Mouse (Mus musculus) MEL (cell line): ENCODE results near the gene Rad51d.

Experiments used
- CTCF ChIP-seq, 3 experiments: IDR thresholded peaks in 2 of 3; conservative IDR thresholded peaks in 1 of 3; 2 replicates each; pipeline ENCODE4 v1.5.1; 2011 to 2012; ENCODE audit warnings: low read length in 3 of 3, low read depth in 2 of 3, mild to moderate bottlenecking in 2 of 3, improper control_type of control experiment in 1 of 3, inconsistent platforms in 1 of 3, mixed read lengths in 1 of 3, moderate library complexity in 1 of 3; ENCODE audit not compliant: control insufficient read depth in 1 of 3, insufficient read depth in 1 of 3, poor library complexity in 1 of 3, severe bottlenecking in 1 of 3
- MAFK ChIP-seq: IDR thresholded peaks from 2 replicates; pipeline ENCODE4 v1.6.1; 2011; ENCODE audit warnings: low read depth, mild to moderate bottlenecking, low read length, improper control_type of control experiment, borderline replicate concordance
- POLR2A ChIP-seq, 2 experiments: IDR thresholded peaks; 2 replicates each; pipeline ENCODE4 v1.6.1; 2011 to 2012; ENCODE audit warnings: low read length in 2 of 2, mild to moderate bottlenecking in 2 of 2, control low read depth in 1 of 2, improper control_type of control experiment in 1 of 2, low read depth in 1 of 2, moderate library complexity in 1 of 2; ENCODE audit not compliant: control insufficient read depth in 1 of 2, insufficient read depth in 1 of 2, poor library complexity in 1 of 2
- TCF12 ChIP-seq: IDR thresholded peaks from 2 replicates; pipeline ENCODE4 v1.6.1; 2014; ENCODE audit warnings: low read depth, mild to moderate bottlenecking, inconsistent platforms, low read length, improper control_type of control experiment, moderate library complexity
- USF1 ChIP-seq: IDR thresholded peaks from 2 replicates; pipeline ENCODE4 v1.6.1; 2014; ENCODE audit warnings: low read depth, mild to moderate bottlenecking, inconsistent platforms, low read length, improper control_type of control experiment, moderate library complexity
- ZC3H11A ChIP-seq: IDR thresholded peaks from 2 replicates; pipeline ENCODE4 v1.6.1; 2012; ENCODE audit warnings: low read depth, mild to moderate bottlenecking, inconsistent platforms, low read length, improper control_type of control experiment

GRCm38 (mm10) chr11:82914711-82915352, 24.4 kb upstream of the Rad51d start:
- TF ChIP-seq POLR2A (IDR thresholded peaks at IDR 0.05; ENCODE audit: control insufficient read depth in 1 of 2, insufficient read depth in 1 of 2, low read depth in 1 of 2, low read length in 2 of 2, poor library complexity in 1 of 2) (no peak), ZC3H11A (peak; percentile 99), MAFK (no peak), TCF12 (no peak), CTCF (IDR thresholded peaks at IDR 0.05 in 2 of 3, conservative IDR thresholded peaks at IDR 0.05 in 1 of 3; ENCODE audit: control insufficient read depth in 1 of 3, insufficient read depth in 1 of 3, low read depth in 2 of 3, low read length in 3 of 3, poor library complexity in 1 of 3, severe bottlenecking in 1 of 3) (peak; percentile 97 to 100 (median 99)), USF1 (no peak)
